Mouse (Mus musculus) B cell, adult 62 days (primary cell): ENCODE results near the gene Lrrc4. TPM values are rescaled to one million over a fixed set of nuclear protein-coding genes. Genes with fewer than 3 reads are reported as not detected.

ENCODE experiments used
- total RNA-seq: library from RNA; stranded (reverse); gene quantifications from 4 replicates; pipeline ENCODE4 v1.2.4, GENCODE M21; 2023

The Lrrc4 gene
- not detected in 4 replicates for total RNA-seq

DNA sequence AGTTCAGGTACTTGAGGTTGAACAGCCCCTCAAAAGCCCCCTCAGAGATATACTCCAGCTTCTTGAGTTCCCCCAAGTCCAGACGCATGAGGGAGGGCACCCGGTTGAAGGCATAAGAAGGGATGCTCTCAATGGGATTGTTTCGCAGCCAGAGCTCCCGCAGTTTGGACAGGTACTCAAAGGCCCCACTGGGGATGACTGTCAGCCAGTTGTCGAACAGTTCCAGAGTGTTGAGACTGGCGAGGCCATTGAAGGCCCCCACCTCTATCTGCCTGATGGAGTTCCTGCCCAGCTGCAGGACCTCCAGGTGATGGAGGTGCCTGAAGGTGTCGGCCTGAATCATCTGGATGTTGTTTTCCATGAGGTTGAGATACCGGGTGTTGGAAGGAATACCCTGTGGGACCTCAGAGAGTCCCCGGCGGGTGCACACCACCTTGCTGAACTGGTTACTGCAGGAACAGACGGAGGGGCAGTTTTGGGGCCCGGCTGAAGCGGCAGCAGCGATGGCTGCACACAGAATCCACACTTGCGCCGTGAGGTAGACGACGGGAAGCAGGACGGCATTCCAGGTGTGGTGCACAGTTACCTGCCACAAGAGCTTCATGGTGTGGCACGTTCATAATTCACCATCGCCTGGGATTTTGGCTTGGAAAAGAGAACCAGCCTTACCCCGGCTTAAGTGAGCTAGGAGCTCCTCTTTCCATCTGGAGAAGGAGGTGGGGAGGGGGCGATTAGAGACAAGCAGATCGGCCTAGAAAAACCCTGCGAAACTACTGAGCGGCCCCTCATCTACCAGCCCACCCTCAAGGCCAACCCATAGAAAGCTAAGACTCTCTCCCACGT, at the start of gene Lrrc4:
Lrrc4 (minus strand) TSS at position 737 of the 843 bp plus-strand sequence.

Other genes starting within 250 kb of the Lrrc4 start
- not detected in 4 replicates for gene Lep, start 228.5 kb upstream of the Lrrc4 start, total RNA-seq